In genomic region chr10:56839545-56839944, GRCm38 (mm10) we compare ENCODE assay signal across 8 mouse cellular contexts.
A peak's percentile ranks its signal among the peaks of the same experiment; 100 is the strongest.
DNase-seq lines count a peak whose midpoint lies in the region; ATAC-seq and TF ChIP-seq lines count a peak whose summit lies in the region.

No protein-coding gene starts in this region.

- no peak overlapping the region for H3K4me2 ChIP-seq in hindbrain, embryonic 14.5 days (replicated peaks)
- H3K4me2 ChIP-seq in hindbrain, embryonic 11.5 days (replicated peaks; ENCODE audit: low read depth, low read length) = no peak overlapping the region
- H3K4me2 ChIP-seq in midbrain, postnatal 0 days (ENCODE audit: low read depth, low read length, poor library complexity, severe bottlenecking) = no peak overlapping the region

- WGBS in hindbrain, embryonic 14.5 days = 41% methylated on average over 2 of the region's 2 CpGs
- 41% methylated on average over 2 of the region's 2 CpGs for WGBS in hindbrain, embryonic 11.5 days
- whole genome bisulfite sequencing in cerebellum, adult 2 months = 8% methylated on average over 2 of the region's 2 CpGs
- 40% methylated on average over 2 of the region's 2 CpGs for whole genome bisulfite sequencing in midbrain, postnatal 0 days

- peak; percentile 70; the same call in 1 of the 2 replicates for ATAC-seq in hindbrain, embryonic 14.5 days (ENCODE audit: low FRiP score)
- no peak for ATAC-seq in hindbrain, embryonic 11.5 days (ENCODE audit: low FRiP score)
- peak; percentile 52; the same call in 1 of the 2 replicates for ATAC-seq in frontal cortex, adult (ENCODE audit: low TSS enrichment)
- peak; percentile 77 for ATAC-seq in midbrain, postnatal 0 days (ENCODE audit: low FRiP score)

- intact Hi-C loops in heart, postnatal 10 days (cut with DNase I) = loop anchor here (5.0 to 10.0 kb wide), 3 partner anchors 143 to 345 kb away; no protein-coding TSS in a partner anchor

- H3K27me3 ChIP-seq in hindbrain, embryonic 14.5 days (ENCODE audit: control insufficient read depth, insufficient read depth, low read length) = no peaks in the 10 kb centered on the region
- no peaks in the 10 kb centered on the region for H3K27me3 ChIP-seq in hindbrain, embryonic 11.5 days (ENCODE audit: control insufficient read depth, insufficient read depth, low read length)
- no peaks in the 10 kb centered on the region for H3K27me3 ChIP-seq in cerebellum, adult 2 months (ENCODE audit: control insufficient read depth, insufficient read depth, low read length)
- no peaks in the 10 kb centered on the region for H3K27me3 ChIP-seq in midbrain, postnatal 0 days (ENCODE audit: insufficient read depth, low read length)

- no peaks in the 10 kb centered on the region for H3K4me1 ChIP-seq in hindbrain, embryonic 14.5 days (replicated peaks; ENCODE audit: control insufficient read depth, insufficient read depth, low read length)
- no peaks in the 10 kb centered on the region for H3K4me1 ChIP-seq in hindbrain, embryonic 11.5 days (replicated peaks; ENCODE audit: control insufficient read depth, insufficient read depth, low read length)
- no peaks in the 10 kb centered on the region; the same call in 1 of the 2 replicates for H3K4me1 ChIP-seq in cerebellum, adult 2 months (ENCODE audit: control insufficient read depth, insufficient read depth, low read length)
- H3K4me1 ChIP-seq in midbrain, postnatal 0 days (ENCODE audit: insufficient read depth, low read length) = no peaks in the 10 kb centered on the region

- no peak overlapping the region for H3K9ac ChIP-seq in hindbrain, embryonic 14.5 days
- H3K9ac ChIP-seq in hindbrain, embryonic 11.5 days (ENCODE audit: low read depth, low read length) = no peak overlapping the region
- H3K9ac ChIP-seq in midbrain, postnatal 0 days (replicated peaks; ENCODE audit: low read length, poor library complexity, severe bottlenecking) = no peak overlapping the region

- no peak for DNase-seq in hindbrain, embryonic 14.5 days (ENCODE audit: low spot score)
- DNase-seq in hindbrain, embryonic 11.5 days (ENCODE audit: low spot score) = no peak
- DNase-seq in cerebellum, adult 2 months = peak; percentile 60 to 72
- DNase-seq in midbrain, postnatal 0 days (ENCODE audit: low spot score) = peak; percentile 71
- DNase-seq in kidney, adult 11 months = no peak
- no peak for DNase-seq in ovary, postnatal 14 days (ENCODE audit: low spot score)
- DNase-seq in heart, postnatal 10 days = no peak

- H3K27ac ChIP-seq in hindbrain, embryonic 14.5 days = no peak overlapping the region
- H3K27ac ChIP-seq in hindbrain, embryonic 11.5 days (ENCODE audit: low read depth, low read length) = no peak overlapping the region
- no peak overlapping the region for H3K27ac ChIP-seq in cerebellum, adult 2 months (ENCODE audit: insufficient read depth, low read length)
- H3K27ac ChIP-seq in midbrain, postnatal 0 days (ENCODE audit: low read depth, low read length) = no peak overlapping the region

- no peak for TF ChIP-seq CTCF in cerebellum, adult 2 months (IDR thresholded peaks at IDR 0.05; ENCODE audit: borderline replicate concordance, insufficient read depth, low read depth, low read length)
- TF ChIP-seq CTCF in midbrain, postnatal 0 days (IDR thresholded peaks at IDR 0.05) = no peak

- H3K9me3 ChIP-seq in hindbrain, embryonic 14.5 days (ENCODE audit: control insufficient read depth, low read length) = no peaks in the 10 kb centered on the region
- H3K9me3 ChIP-seq in hindbrain, embryonic 11.5 days (ENCODE audit: control insufficient read depth, low read length) = no peaks in the 10 kb centered on the region
- no peaks in the 10 kb centered on the region for H3K9me3 ChIP-seq in midbrain, postnatal 0 days (ENCODE audit: low read length)

- TF ChIP-seq POLR2A in cerebellum, adult 2 months (IDR thresholded peaks at IDR 0.05; ENCODE audit: borderline replicate concordance, insufficient read depth, low read length) = no peak

- no peaks in the 10 kb centered on the region for H3K36me3 ChIP-seq in hindbrain, embryonic 14.5 days (replicated peaks; ENCODE audit: control insufficient read depth, insufficient read depth)
- H3K36me3 ChIP-seq in hindbrain, embryonic 11.5 days (ENCODE audit: control insufficient read depth, insufficient read depth, low read length) = no peaks in the 10 kb centered on the region
- H3K36me3 ChIP-seq in midbrain, postnatal 0 days (ENCODE audit: insufficient read depth, low read length) = no peaks in the 10 kb centered on the region

- H3K4me3 ChIP-seq in hindbrain, embryonic 14.5 days (replicated peaks; ENCODE audit: low read length) = no peak overlapping the region
- H3K4me3 ChIP-seq in hindbrain, embryonic 11.5 days (ENCODE audit: low read depth, low read length) = no peak overlapping the region
- H3K4me3 ChIP-seq in cerebellum, adult 2 months (replicated peaks; ENCODE audit: insufficient read depth, low read depth, low read length) = no peak overlapping the region
- H3K4me3 ChIP-seq in midbrain, postnatal 0 days (ENCODE audit: low read depth, low read length) = no peak overlapping the region

Comparison
In these comparisons a context has a peak if more than half of its experiments do, and no peak if none do; other contexts are left out.
1. DNase-seq: peak in cerebellum, adult 2 months (2 of 2) and midbrain, postnatal 0 days (single experiment); none in hindbrain, embryonic 14.5 days (single experiment), hindbrain, embryonic 11.5 days (single experiment), kidney, adult 11 months (single experiment), ovary, postnatal 14 days (single experiment) and heart, postnatal 10 days (0 of 2).